Mouse (Mus musculus) liver, postnatal 0 days (tissue): Measurements from ENCODE around the gene Dcaf7. TPM values are rescaled to one million over a fixed set of nuclear protein-coding genes. Genes with fewer than 3 reads are reported as not detected.

ENCODE experiments used
- ATAC-seq: fragments of 200-750 bp; cut with Nextera tagmentation; 2 replicates; pipeline ENCODE4 v1.8.0; 2017; ENCODE audit warnings: mild to moderate bottlenecking, moderate library complexity
- DNase-seq: peaks from one replicate; pipeline ENCODE4 v3.0.0-alpha.2; 2016
- H3K27ac ChIP-seq: fragments of 300-500 bp; sonication (generic); 2 replicates; pipeline ENCODE4 v1.5.1; 2014; ENCODE audit warnings: antibody characterized with exemption, moderate library complexity, mild to moderate bottlenecking, low read depth
- H3K27me3 ChIP-seq: fragments of 300-500 bp; sonication (generic); 2 replicates; pipeline ENCODE4 v1.6.1; 2014; ENCODE audit warnings: low read length, control low read depth, mixed read lengths; ENCODE audit not compliant: insufficient read depth
- H3K36me3 ChIP-seq: fragments of 300-500 bp; sonication (generic); replicated peaks from 2 replicates; pipeline ENCODE4 v1.6.1; 2014; ENCODE audit warnings: mild to moderate bottlenecking, control low read depth, low read length, moderate library complexity, mixed read lengths; ENCODE audit not compliant: insufficient read depth
- H3K4me1 ChIP-seq: fragments of 300-500 bp; sonication (generic); 2 replicates; pipeline ENCODE4 v1.6.1; 2014; ENCODE audit warnings: antibody characterized with exemption, mild to moderate bottlenecking, control low read depth; ENCODE audit not compliant: insufficient read depth
- H3K4me2 ChIP-seq: fragments of 300-500 bp; sonication (generic); 2 replicates; pipeline ENCODE4 v1.6.1; 2014; ENCODE audit warnings: low read depth, mild to moderate bottlenecking, low read length, moderate library complexity, mixed read lengths
- H3K4me3 ChIP-seq: fragments of 300-500 bp; sonication (generic); 2 replicates; pipeline ENCODE4 v1.5.1; 2014; ENCODE audit warnings: low read depth, low read length
- H3K9ac ChIP-seq: fragments of 300-500 bp; sonication (generic); replicated peaks from 2 replicates; pipeline ENCODE4 v1.6.1; 2014; ENCODE audit warnings: mild to moderate bottlenecking, moderate library complexity
- H3K9me3 ChIP-seq: fragments of 300-500 bp; sonication (generic); 2 replicates; pipeline ENCODE4 v1.6.1; 2016; ENCODE audit warnings: mild to moderate bottlenecking, control low read depth, low read length, mixed read lengths
- CTCF ChIP-seq: sonication (generic); IDR thresholded peaks from 2 replicates; pipeline ENCODE4 v1.5.1; 2016; ENCODE audit warnings: antibody characterized with exemption, low read depth
- EP300 ChIP-seq: IDR thresholded peaks from 2 replicates; pipeline ENCODE4 v1.6.1; 2016; ENCODE audit warnings: antibody characterized with exemption, low read depth, mild to moderate bottlenecking
- WGBS: fragments of 180-500 bp; shearing (Covaris S2); extraction: QIAGEN DNeasy Blood & Tissue Kit; methylation state at CpG from one replicate; pipeline ENCODE4 v1.1.7; 2014; ENCODE audit not compliant: insufficient replicate concordance; 5-methylcytosine and 5-hydroxymethylcytosine counted together
- polyA plus RNA-seq: library from polyadenylated mRNA; unstranded; fragments of >200 nt; fragmentation: Nextera tagmentation; extraction: Ambion mirVana; gene quantifications from 2 replicates; pipeline ENCODE4 v1.2.1, GENCODE M21; 2015

The Dcaf7 gene
- polyA plus RNA-seq, 1 experiment from 2014 or later, result 20.6 TPM

DNA sequence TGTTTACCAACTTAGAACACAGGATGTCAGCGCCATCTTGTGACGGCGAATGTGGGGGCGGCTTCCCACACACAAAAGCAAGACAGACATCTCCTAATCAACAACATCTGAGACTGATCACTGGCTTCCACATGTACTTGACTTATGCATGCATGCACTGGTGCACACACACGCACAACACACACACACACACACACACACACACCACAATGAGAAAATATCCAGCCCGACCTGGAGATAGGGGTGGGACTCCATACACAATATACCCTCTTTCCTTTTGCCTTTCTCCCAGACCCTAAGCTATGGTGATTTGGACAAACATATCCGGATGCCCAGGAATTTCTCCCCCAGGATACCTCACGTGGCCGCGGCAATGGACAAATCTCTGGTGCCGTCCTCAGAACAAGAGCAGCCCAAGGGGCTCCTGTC, 3.2 kb upstream of the Dcaf7 start:
- H3K27me3 ChIP-seq, result no peaks in the 10 kb centered on the region
- no peaks in the 10 kb centered on the region for H3K36me3 ChIP-seq
- H3K4me2 ChIP-seq, result peak overlapping the region; percentile 57
- peak; percentile 11 for ATAC-seq
- TF ChIP-seq CTCF (peak; percentile 38), EP300 (no peak)
- DNase-seq, result peak; percentile 50
- H3K4me3 ChIP-seq, result peak overlapping the region; percentile 15
- 33% methylated on average over 11 of the region's 11 CpGs for WGBS
- peaks cover 16% of the 10 kb centered on the region; the same call in 1 of the 2 replicates for H3K4me1 ChIP-seq
- no peaks in the 10 kb centered on the region for H3K9me3 ChIP-seq
- peak overlapping the region; percentile 52; the same call in 1 of the 2 replicates for H3K9ac ChIP-seq
- H3K27ac ChIP-seq, result peak overlapping the region; percentile 85

DNA sequence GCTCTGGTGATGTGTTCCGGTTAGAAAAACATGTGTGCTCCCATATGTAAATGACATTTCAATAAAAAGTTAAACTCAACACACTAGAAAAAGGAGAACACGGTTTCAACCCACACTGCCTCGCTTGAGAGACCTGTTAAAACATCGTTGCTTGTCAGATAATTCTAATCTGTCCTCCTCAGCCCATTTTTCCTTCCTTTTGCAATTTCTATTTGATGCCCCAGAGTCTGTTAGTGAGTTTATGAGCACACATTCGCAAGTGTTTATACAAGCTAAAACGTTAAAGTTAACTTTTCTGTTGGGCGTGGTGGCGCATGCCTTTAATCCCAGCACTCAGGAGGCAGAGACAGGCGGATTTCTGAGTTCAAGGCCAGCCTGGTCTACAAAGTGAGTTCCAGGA, 1.7 kb upstream of the Dcaf7 start:
- TF ChIP-seq EP300 (no peak), CTCF (no peak)
- no peaks in the 10 kb centered on the region for H3K9me3 ChIP-seq
- no peak overlapping the region for H3K4me2 ChIP-seq
- H3K4me3 ChIP-seq, result no peak overlapping the region
- no peaks in the 10 kb centered on the region for H3K36me3 ChIP-seq
- whole genome bisulfite sequencing, result 66% methylated on average over 9 of the region's 9 CpGs
- DNase-seq (no peak), ATAC-seq (no peak)
- H3K27ac ChIP-seq, result no peak overlapping the region
- H3K4me1 ChIP-seq, result peaks cover 18% of the 10 kb centered on the region; the same call in 1 of the 2 replicates
- no peaks in the 10 kb centered on the region for H3K27me3 ChIP-seq
- no peak overlapping the region for H3K9ac ChIP-seq

DNA sequence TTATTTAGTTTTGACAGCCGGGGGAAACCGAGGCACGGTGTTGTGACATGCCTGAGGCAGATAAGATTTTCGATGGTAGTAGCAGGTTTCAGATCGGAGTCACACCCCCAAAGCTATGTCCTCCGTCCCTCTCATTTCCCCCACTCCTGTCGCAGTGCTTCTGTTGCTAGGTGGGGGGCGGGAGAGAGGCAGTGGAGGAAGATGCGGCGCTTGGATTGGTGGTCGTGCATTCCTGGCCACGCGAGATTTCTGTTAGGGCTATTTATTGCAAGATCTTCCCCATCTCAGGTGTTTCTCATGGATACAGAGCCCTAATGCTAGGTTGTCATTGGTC, 713 bp downstream of the Dcaf7 start:
- Histone ChIP-seq H3K36me3 (no peaks in the 10 kb centered on the region), H3K4me2 (peak overlapping the region; percentile 86), H3K4me1 (peaks cover 18% of the 10 kb centered on the region; the same call in 1 of the 2 replicates), H3K9me3 (no peaks in the 10 kb centered on the region), H3K9ac (peak overlapping the region; percentile 93), H3K4me3 (peak overlapping the region; percentile 93), H3K27ac (peak overlapping the region; percentile 89), H3K27me3 (no peaks in the 10 kb centered on the region)
- DNase-seq (peak; percentile 56), ATAC-seq (peak; percentile 6; the same call in 1 of the 2 replicates)
- TF ChIP-seq EP300, result no peak
- peak; percentile 26 for TF ChIP-seq CTCF
- WGBS, result under 1% methylated on average over 13 of the region's 13 CpGs

DNA sequence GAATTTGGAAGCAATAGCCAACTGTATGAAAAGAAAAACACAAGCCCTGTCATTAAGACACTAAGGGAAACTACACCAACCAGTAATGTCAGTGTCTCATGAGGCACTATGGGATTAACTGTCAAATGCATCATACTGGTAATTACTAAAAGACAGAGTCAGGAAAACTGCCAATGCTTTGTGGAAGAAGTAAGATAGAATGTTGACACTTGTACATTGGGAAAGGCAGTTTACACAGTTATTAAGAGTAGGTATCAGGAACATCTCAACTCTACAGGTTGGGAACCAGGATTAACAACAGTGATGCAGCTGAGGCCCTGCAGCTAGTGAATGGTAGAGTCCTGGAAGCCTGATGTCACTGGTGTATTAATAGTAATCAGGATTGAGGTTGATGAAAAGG, 7.7 kb downstream of the Dcaf7 start:
- Histone ChIP-seq H3K27me3 (no peaks in the 10 kb centered on the region), H3K4me2 (no peak overlapping the region), H3K27ac (no peak overlapping the region), H3K9ac (no peak overlapping the region), H3K4me3 (no peak overlapping the region), H3K4me1 (peaks cover 13% of the 10 kb centered on the region; the same call in 1 of the 2 replicates), H3K36me3 (peaks cover 19% of the 10 kb centered on the region), H3K9me3 (no peaks in the 10 kb centered on the region)
- ATAC-seq, result no peak
- no peak for DNase-seq
- no peak for TF ChIP-seq EP300
- TF ChIP-seq CTCF, result no peak

DNA sequence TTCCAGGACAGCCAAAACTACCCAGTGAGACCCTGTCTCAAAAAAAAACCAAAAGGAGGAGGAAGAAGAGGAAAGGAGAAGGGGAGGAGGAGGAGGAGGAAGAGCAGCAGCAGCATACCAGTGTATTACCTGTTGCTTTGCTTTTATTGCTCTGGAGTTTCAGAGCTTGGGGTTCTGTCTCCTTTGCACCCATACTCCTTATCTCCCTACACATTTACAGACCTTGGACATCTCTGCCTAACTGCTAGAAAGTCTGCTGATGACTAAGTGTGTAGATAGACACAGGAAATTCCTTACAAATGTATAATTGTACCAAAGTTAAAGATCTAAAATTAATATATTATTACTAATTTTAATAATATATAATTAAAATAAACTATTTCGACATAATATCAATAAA, 8.6 kb downstream of the Dcaf7 start:
- Histone ChIP-seq H3K9ac (no peak overlapping the region), H3K27me3 (no peaks in the 10 kb centered on the region), H3K4me1 (peaks cover 13% of the 10 kb centered on the region; the same call in 1 of the 2 replicates), H3K9me3 (no peaks in the 10 kb centered on the region), H3K4me3 (no peak overlapping the region), H3K27ac (no peak overlapping the region), H3K4me2 (no peak overlapping the region), H3K36me3 (peaks cover 24% of the 10 kb centered on the region)
- ATAC-seq (no peak), DNase-seq (no peak)
- 91% methylated on average over 1 of the region's 1 CpGs for WGBS
- TF ChIP-seq CTCF (no peak), EP300 (no peak)

DNA sequence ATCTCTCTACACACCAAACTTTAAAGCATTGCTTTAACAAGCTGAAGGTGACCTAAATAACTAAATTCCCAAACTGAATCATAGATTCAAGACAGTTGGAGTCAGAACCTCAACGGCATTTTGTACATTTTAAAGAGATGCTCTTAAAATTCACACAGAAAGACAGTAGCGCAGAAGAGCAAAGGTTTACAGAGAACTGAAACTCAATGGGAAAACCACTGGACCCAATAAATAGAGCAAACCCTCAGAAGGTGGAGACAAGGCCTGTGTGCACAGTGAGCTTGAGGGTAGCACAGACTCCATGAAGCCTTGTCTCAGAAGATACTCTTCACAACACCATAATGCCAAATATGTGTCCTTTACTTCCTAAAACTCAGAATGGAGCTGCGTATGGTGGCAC, 9.1 kb downstream of the Dcaf7 start:
- no peak for ATAC-seq
- Histone ChIP-seq H3K27ac (0 out of 2 replicates have a peak overlapping the region, but pooled peaks have one; percentile 53), H3K4me2 (no peak overlapping the region), H3K9me3 (no peaks in the 10 kb centered on the region), H3K36me3 (peaks cover 26% of the 10 kb centered on the region), H3K27me3 (no peaks in the 10 kb centered on the region), H3K9ac (no peak overlapping the region), H3K4me1 (peaks cover 13% of the 10 kb centered on the region; the same call in 1 of the 2 replicates), H3K4me3 (no peak overlapping the region)
- DNase-seq, result no peak
- TF ChIP-seq CTCF (no peak), EP300 (no peak)
- WGBS, result 86% methylated on average over 3 of the region's 3 CpGs
